Mouse (Mus musculus) MEL (cell line): ENCODE results near the gene Lmo7. TPM values are rescaled to one million over a fixed set of nuclear protein-coding genes. Genes with fewer than 3 reads are reported as not detected.

Source experiments
- DNase-seq: peaks from one replicate; pipeline ENCODE4 v3.0.0; 2011; ENCODE audit warnings: low read depth, low spot score
- H3K27ac ChIP-seq: 2 replicates; pipeline ENCODE4 v1.5.1; 2012; ENCODE audit warnings: low read depth, mild to moderate bottlenecking, control low read depth, low read length, moderate library complexity; ENCODE audit not compliant: control insufficient read depth
- H3K27me3 ChIP-seq, 2 experiments: fragments of 150-350 bp in 1 of 2; sonication (generic) in 1 of 2; 2 replicates each; pipeline ENCODE4 v1.6.1; 2012; ENCODE audit warnings: low read length in 2 of 2, mild to moderate bottlenecking in 2 of 2, improper control_type of control experiment in 1 of 2, moderate library complexity in 1 of 2; ENCODE audit not compliant: insufficient read depth in 2 of 2, control insufficient read depth in 1 of 2
- H3K36me3 ChIP-seq, 2 experiments: 2 replicates each; pipeline ENCODE4 v1.6.1; 2012 to 2014; ENCODE audit warnings: low read length in 2 of 2, improper control_type of control experiment in 1 of 2, inconsistent platforms in 1 of 2, mild to moderate bottlenecking in 1 of 2; ENCODE audit not compliant: insufficient read depth in 2 of 2, control insufficient read depth in 1 of 2
- H3K4me1 ChIP-seq, 2 experiments: fragments of 150-350 bp in 1 of 2; sonication (generic) in 1 of 2; 2 replicates each; pipeline ENCODE4 v1.6.1; 2012; ENCODE audit warnings: low read length in 2 of 2, improper control_type of control experiment in 1 of 2, mild to moderate bottlenecking in 1 of 2; ENCODE audit not compliant: insufficient read depth in 2 of 2, control insufficient read depth in 1 of 2
- H3K4me3 ChIP-seq, 2 experiments: fragments of 150-350 bp in 1 of 2; sonication (generic) in 1 of 2; 2 replicates each; pipeline ENCODE4 v1.5.1; 2012; ENCODE audit warnings: low read depth in 2 of 2, low read length in 2 of 2, mild to moderate bottlenecking in 2 of 2, moderate library complexity in 2 of 2, control low read depth in 1 of 2, improper control_type of control experiment in 1 of 2; ENCODE audit not compliant: control insufficient read depth in 1 of 2, insufficient read depth in 1 of 2
- H3K79me2 ChIP-seq: 2 replicates; pipeline ENCODE4 v1.6.1; 2012; ENCODE audit warnings: mild to moderate bottlenecking, low read length, moderate library complexity; ENCODE audit not compliant: control insufficient read depth, poor library complexity, insufficient read depth
- H3K9ac ChIP-seq: 2 replicates; pipeline ENCODE4 v1.6.1; 2012; ENCODE audit warnings: low read depth, mild to moderate bottlenecking, control low read depth, low read length, moderate library complexity; ENCODE audit not compliant: control insufficient read depth, poor library complexity, severe bottlenecking
- H3K9me3 ChIP-seq: fragments of 150-350 bp; sonication (generic); replicated peaks from 2 replicates; pipeline ENCODE4 v1.6.1; 2012; ENCODE audit warnings: mild to moderate bottlenecking, low read length, improper control_type of control experiment, moderate library complexity; ENCODE audit not compliant: insufficient read depth
- BHLHE40 ChIP-seq: IDR thresholded peaks from 2 replicates; pipeline ENCODE4 v1.6.1; 2012; ENCODE audit warnings: low read depth, mild to moderate bottlenecking, inconsistent platforms, low read length, improper control_type of control experiment, borderline replicate concordance
- CHD1 ChIP-seq: IDR thresholded peaks from 2 replicates; pipeline ENCODE4 v1.6.1; 2012; ENCODE audit warnings: low read depth, mild to moderate bottlenecking, inconsistent platforms, low read length, improper control_type of control experiment
- CTCF ChIP-seq, 3 experiments: IDR thresholded peaks in 2 of 3; conservative IDR thresholded peaks in 1 of 3; 2 replicates each; pipeline ENCODE4 v1.5.1; 2011 to 2012; ENCODE audit warnings: low read length in 3 of 3, low read depth in 2 of 3, mild to moderate bottlenecking in 2 of 3, improper control_type of control experiment in 1 of 3, inconsistent platforms in 1 of 3, mixed read lengths in 1 of 3, moderate library complexity in 1 of 3; ENCODE audit not compliant: control insufficient read depth in 1 of 3, insufficient read depth in 1 of 3, poor library complexity in 1 of 3, severe bottlenecking in 1 of 3
- ETS1 ChIP-seq: IDR thresholded peaks from 2 replicates; pipeline ENCODE4 v1.6.1; 2012; ENCODE audit warnings: low read depth, mild to moderate bottlenecking, inconsistent platforms, low read length, improper control_type of control experiment, moderate library complexity
- GATA1 ChIP-seq: IDR thresholded peaks from 2 replicates; pipeline ENCODE4 v1.6.1; 2011; ENCODE audit warnings: low read depth, low read length, improper control_type of control experiment
- HCFC1 ChIP-seq: IDR thresholded peaks from 2 replicates; pipeline ENCODE4 v1.6.1; 2012; ENCODE audit warnings: low read depth, mild to moderate bottlenecking, inconsistent platforms, low read length, improper control_type of control experiment, moderate library complexity
- JUND ChIP-seq: IDR thresholded peaks from 2 replicates; pipeline ENCODE4 v1.6.1; 2011; ENCODE audit warnings: low read depth, mild to moderate bottlenecking, improper control_type of control experiment, low read length
- MAFK ChIP-seq: IDR thresholded peaks from 2 replicates; pipeline ENCODE4 v1.6.1; 2011; ENCODE audit warnings: low read depth, mild to moderate bottlenecking, low read length, improper control_type of control experiment, borderline replicate concordance
- MAZ ChIP-seq: IDR thresholded peaks from 2 replicates; pipeline ENCODE4 v1.6.1; 2012; ENCODE audit warnings: low read depth, mild to moderate bottlenecking, inconsistent platforms, low read length, improper control_type of control experiment
- MEF2A ChIP-seq: IDR thresholded peaks from 2 replicates; pipeline ENCODE4 v1.6.1; 2014; ENCODE audit warnings: low read depth, mild to moderate bottlenecking, inconsistent platforms, low read length, improper control_type of control experiment; ENCODE audit not compliant: poor library complexity, insufficient replicate concordance, severe bottlenecking; ENCODE audit errors: extremely low read depth
- MXI1 ChIP-seq: IDR thresholded peaks from 2 replicates; pipeline ENCODE4 v1.6.1; 2011; ENCODE audit warnings: mild to moderate bottlenecking, low read depth, low read length, improper control_type of control experiment
- MYB ChIP-seq: IDR thresholded peaks from 2 replicates; pipeline ENCODE4 v1.6.1; 2011; ENCODE audit warnings: mild to moderate bottlenecking, low read depth, low read length, improper control_type of control experiment
- NELFE ChIP-seq: IDR thresholded peaks from 2 replicates; pipeline ENCODE4 v1.6.1; 2011; ENCODE audit warnings: low read depth, low read length, improper control_type of control experiment
- NRF1 ChIP-seq: IDR thresholded peaks from 2 replicates; pipeline ENCODE4 v1.6.1; 2014; ENCODE audit warnings: low read depth, mild to moderate bottlenecking, inconsistent platforms, low read length, improper control_type of control experiment, moderate library complexity; ENCODE audit not compliant: poor library complexity, insufficient read depth, severe bottlenecking
- POLR2A ChIP-seq, 2 experiments: IDR thresholded peaks; 2 replicates each; pipeline ENCODE4 v1.6.1; 2011 to 2012; ENCODE audit warnings: low read length in 2 of 2, mild to moderate bottlenecking in 2 of 2, control low read depth in 1 of 2, improper control_type of control experiment in 1 of 2, low read depth in 1 of 2, moderate library complexity in 1 of 2; ENCODE audit not compliant: control insufficient read depth in 1 of 2, insufficient read depth in 1 of 2, poor library complexity in 1 of 2
- POLR2AphosphoS5 ChIP-seq: IDR thresholded peaks from 2 replicates; pipeline ENCODE4 v1.6.1; 2012; ENCODE audit warnings: low read depth, borderline replicate concordance, mild to moderate bottlenecking, inconsistent platforms, low read length, moderate library complexity, mixed read lengths
- RAD21 ChIP-seq: IDR thresholded peaks from 2 replicates; pipeline ENCODE4 v1.6.1; 2011; ENCODE audit warnings: mild to moderate bottlenecking, low read depth, low read length, improper control_type of control experiment
- TAL1 ChIP-seq: IDR thresholded peaks from 2 replicates; pipeline ENCODE4 v1.6.1; 2012; ENCODE audit warnings: mild to moderate bottlenecking, inconsistent platforms, low read length, moderate library complexity, mixed read lengths
- ZMIZ1 ChIP-seq: IDR thresholded peaks from 2 replicates; pipeline ENCODE4 v1.6.1; 2012; ENCODE audit warnings: low read depth, mild to moderate bottlenecking, inconsistent platforms, low read length, improper control_type of control experiment, moderate library complexity
- ZNF384 ChIP-seq: IDR thresholded peaks from 2 replicates; pipeline ENCODE4 v1.6.1; 2012; ENCODE audit warnings: low read depth, mild to moderate bottlenecking, inconsistent platforms, low read length, improper control_type of control experiment
- polyA plus RNA-seq, 2 experiments: library from polyadenylated mRNA; stranded (reverse) in 1 of 2; unstranded in 1 of 2; fragments of >175 nt in 1 of 2; fragments of >200 nt in 1 of 2; gene quantifications; 2 replicates each; pipeline versions ENCODE4 v1.2.1 to v1.2.4; 2012; ENCODE audit warnings: low replicate concordance in 2 of 2, low read depth in 1 of 2; ENCODE audit not compliant: insufficient read length in 2 of 2, insufficient read depth in 1 of 2, missing spikeins in 1 of 2
- total RNA-seq: library from RNA; depleted of rRNA; stranded (reverse); fragments of 300-350 nt; gene quantifications from 2 replicates; pipeline ENCODE4 v1.2.3, GENCODE M21; 2012

The Lmo7 gene
- total and polyA plus RNA-seq, 3 experiments: not detected

DNA sequence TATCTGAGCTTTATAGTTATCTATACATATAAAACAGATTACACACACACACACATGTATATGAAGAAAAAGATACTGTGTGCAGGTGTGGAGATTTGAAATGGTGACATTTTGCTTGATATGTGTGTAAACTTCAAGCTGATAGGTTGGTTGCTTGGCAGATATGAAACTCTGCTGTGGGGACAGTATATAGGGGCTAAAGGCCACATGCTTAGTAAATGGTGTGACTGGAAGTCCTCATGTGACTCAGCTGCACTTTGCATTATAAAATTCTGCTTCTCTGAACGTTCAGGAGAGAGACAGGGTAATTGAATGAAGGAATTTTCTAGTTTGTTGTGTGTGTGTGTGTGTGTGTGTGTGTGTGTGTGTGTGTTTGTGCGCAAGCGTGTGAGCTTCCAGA is 124.5 kb downstream of the Lmo7 start:
- Histone ChIP-seq H3K27me3 (no peaks in the 10 kb centered on the region), H3K27ac (no peak overlapping the region), H3K79me2 (no peaks in the 10 kb centered on the region), H3K9ac (no peak overlapping the region), H3K36me3 (no peaks in the 10 kb centered on the region), H3K4me3 (no peak overlapping the region), H3K4me1 (no peaks in the 10 kb centered on the region), H3K9me3 (no peaks in the 10 kb centered on the region)
- TF ChIP-seq ZMIZ1 (no peak), MAFK (no peak), TAL1 (no peak), CHD1 (no peak), ETS1 (no peak)
- no peak for DNase-seq

DNA sequence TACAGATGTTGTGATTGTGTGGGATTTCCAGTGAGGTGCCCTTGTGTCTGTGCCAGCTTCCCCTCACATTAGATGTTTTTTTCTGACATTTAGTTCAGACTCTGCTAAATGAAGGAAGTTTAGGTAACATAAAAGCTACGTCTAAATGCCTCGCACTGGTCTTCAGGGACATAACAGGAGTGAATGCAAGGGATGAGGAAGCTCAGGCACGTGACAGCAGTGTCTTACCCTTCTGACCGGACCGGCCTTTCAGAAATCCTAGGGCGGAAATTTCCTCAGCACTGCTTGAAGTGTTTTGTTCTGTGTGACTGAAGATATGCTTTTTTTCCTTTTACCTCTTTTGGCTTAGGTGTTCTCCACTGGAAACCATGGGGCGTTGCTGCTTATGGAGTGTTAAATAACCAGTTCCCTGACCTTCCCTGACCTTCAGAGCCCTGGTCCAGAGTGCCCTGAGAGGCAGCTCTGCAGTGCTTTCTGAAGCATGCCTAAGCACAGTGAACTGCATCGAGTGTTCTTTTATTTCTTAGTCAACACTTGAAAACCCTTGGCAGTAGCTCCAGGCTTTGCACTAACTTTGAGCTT is 129.6 kb downstream of the Lmo7 start:
- no peak overlapping the region for H3K4me3 ChIP-seq
- DNase-seq: no peak
- H3K9ac ChIP-seq: no peak overlapping the region
- no peak overlapping the region for H3K27ac ChIP-seq
- TF ChIP-seq NELFE: no peak
- no peak for TF ChIP-seq JUND
- TF ChIP-seq MEF2A: no peak
- TF ChIP-seq CTCF (IDR thresholded peaks at IDR 0.05 in 2 of 3, conservative IDR thresholded peaks at IDR 0.05 in 1 of 3; ENCODE audit: control insufficient read depth in 1 of 3, insufficient read depth in 1 of 3, low read depth in 2 of 3, low read length in 3 of 3, poor library complexity in 1 of 3, severe bottlenecking in 1 of 3): no peak
- no peak for TF ChIP-seq HCFC1
- TF ChIP-seq ETS1: no peak
- no peak for TF ChIP-seq MAZ
- TF ChIP-seq MYB: no peak
- TF ChIP-seq POLR2AphosphoS5: no peak
- TF ChIP-seq GATA1: no peak
- no peak for TF ChIP-seq ZMIZ1
- no peak for TF ChIP-seq ZNF384
- TF ChIP-seq POLR2A (IDR thresholded peaks at IDR 0.05; ENCODE audit: control insufficient read depth in 1 of 2, insufficient read depth in 1 of 2, low read depth in 1 of 2, low read length in 2 of 2, poor library complexity in 1 of 2): no peak
- TF ChIP-seq MAFK: no peak
- TF ChIP-seq MXI1: no peak
- TF ChIP-seq NRF1: no peak
- TF ChIP-seq BHLHE40: no peak
- TF ChIP-seq TAL1: no peak
- TF ChIP-seq RAD21: no peak
- H3K4me1 ChIP-seq: no peaks in the 10 kb centered on the region
- H3K36me3 ChIP-seq: no peaks in the 10 kb centered on the region
- no peaks in the 10 kb centered on the region; a peak in 1 of 4 replicates for H3K27me3 ChIP-seq
- no peaks in the 10 kb centered on the region for H3K79me2 ChIP-seq
- no peaks in the 10 kb centered on the region for H3K9me3 ChIP-seq
